Mouse (Mus musculus): ENCODE data around the gene Mapk13. TPM values are rescaled to one million over a fixed set of nuclear protein-coding genes. Genes with fewer than 3 reads are reported as not detected.

The Mapk13 gene
- polyA plus RNA-seq, 1 experiment from 2014 or later: 135 TPM

DNA sequence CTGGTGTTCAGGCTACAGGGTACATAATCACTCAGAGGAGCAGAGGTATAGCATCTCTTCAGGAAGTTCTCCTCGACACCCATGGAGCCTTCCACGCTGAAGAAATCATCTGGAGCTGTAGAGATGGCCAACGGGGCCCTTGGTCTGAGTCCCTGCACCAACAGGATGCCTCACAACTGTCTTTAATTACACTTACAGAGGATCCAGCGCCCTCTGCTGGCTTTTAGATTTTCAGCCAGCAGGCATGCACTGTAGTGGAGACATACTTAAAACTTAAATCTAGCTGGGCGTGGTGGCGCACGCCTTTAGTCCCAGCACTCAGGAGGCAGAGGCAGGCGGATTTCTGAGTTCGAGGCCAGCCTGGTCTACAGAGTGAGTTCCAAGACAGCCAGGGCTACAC lies 25.2 kb upstream of the Mapk13 start:
- Histone ChIP-seq H3K9ac (ENCODE audit: low read length) (no peak overlapping the region), H3K4me2 (ENCODE audit: low read length) (no peak overlapping the region), H3K27me3 (replicated peaks; ENCODE audit: control insufficient read depth, insufficient read depth, low read length) (no peaks in the 10 kb centered on the region), H3K9me3 (ENCODE audit: control insufficient read depth, low read length) (no peaks in the 10 kb centered on the region), H3K4me3 (ENCODE audit: low read depth, low read length) (no peak overlapping the region), H3K27ac (ENCODE audit: low read depth) (no peak overlapping the region), H3K36me3 (ENCODE audit: control insufficient read depth, insufficient read depth, low read length) (peaks cover 94% of the 10 kb centered on the region), H3K4me1 (replicated peaks; ENCODE audit: control insufficient read depth, insufficient read depth, low read length) (no peaks in the 10 kb centered on the region)
- 94% methylated on average over 9 of the region's 9 CpGs for WGBS
- DNase-seq (ENCODE audit: low spot score) (no peak), ATAC-seq (replicated peaks; ENCODE audit: low FRiP score, low TSS enrichment, low read depth) (no peak)

- DNase-seq (ENCODE audit: low spot score) (no peak), ATAC-seq (replicated peaks; ENCODE audit: low FRiP score, low TSS enrichment, low read depth) (0 out of 2 replicates have a peak, but pooled peaks have one; percentile 12)
- no peaks in the 10 kb centered on the region for H3K4me1 ChIP-seq (replicated peaks; ENCODE audit: control insufficient read depth, insufficient read depth, low read length)
- no peak overlapping the region for H3K27ac ChIP-seq (ENCODE audit: low read depth)
- H3K4me3 ChIP-seq (ENCODE audit: low read depth, low read length): no peak overlapping the region
- H3K4me2 ChIP-seq (ENCODE audit: low read length): no peak overlapping the region
- no peak overlapping the region for H3K9ac ChIP-seq (ENCODE audit: low read length)
- H3K27me3 ChIP-seq (replicated peaks; ENCODE audit: control insufficient read depth, insufficient read depth, low read length): no peaks in the 10 kb centered on the region
- 65% methylated on average over 6 of the region's 6 CpGs for WGBS
- peaks cover 78% of the 10 kb centered on the region for H3K36me3 ChIP-seq (ENCODE audit: control insufficient read depth, insufficient read depth, low read length)
- no peaks in the 10 kb centered on the region for H3K9me3 ChIP-seq (ENCODE audit: control insufficient read depth, low read length)
Measured at GRCm38 (mm10) chr17:28745773-28746172, 23.3 kb upstream of the Mapk13 start.

GRCm38 (mm10) chr17:28748001-28748400 lies 21.1 kb upstream of the Mapk13 start:
- WGBS: 93% methylated on average over 4 of the region's 4 CpGs
- Histone ChIP-seq H3K4me3 (ENCODE audit: low read depth, low read length) (no peak overlapping the region), H3K9ac (ENCODE audit: low read length) (no peak overlapping the region), H3K27ac (ENCODE audit: low read depth) (no peak overlapping the region), H3K27me3 (replicated peaks; ENCODE audit: control insufficient read depth, insufficient read depth, low read length) (no peaks in the 10 kb centered on the region), H3K36me3 (ENCODE audit: control insufficient read depth, insufficient read depth, low read length) (peaks cover 58% of the 10 kb centered on the region), H3K4me2 (ENCODE audit: low read length) (no peak overlapping the region), H3K9me3 (ENCODE audit: control insufficient read depth, low read length) (no peaks in the 10 kb centered on the region), H3K4me1 (replicated peaks; ENCODE audit: control insufficient read depth, insufficient read depth, low read length) (no peaks in the 10 kb centered on the region)
- DNase-seq (ENCODE audit: low spot score): no peak
- no peak for ATAC-seq (replicated peaks; ENCODE audit: low FRiP score, low TSS enrichment, low read depth)

GRCm38 (mm10) chr17:28750580-28750979 lies 18.5 kb upstream of the Mapk13 start:
- no peak overlapping the region for H3K4me3 ChIP-seq (ENCODE audit: low read depth, low read length)
- no peak overlapping the region for H3K9ac ChIP-seq (ENCODE audit: low read length)
- H3K27ac ChIP-seq (ENCODE audit: low read depth): no peak overlapping the region
- H3K4me2 ChIP-seq (ENCODE audit: low read length): no peak overlapping the region
- no peaks in the 10 kb centered on the region for H3K4me1 ChIP-seq (replicated peaks; ENCODE audit: control insufficient read depth, insufficient read depth, low read length)
- peaks cover 32% of the 10 kb centered on the region for H3K36me3 ChIP-seq (ENCODE audit: control insufficient read depth, insufficient read depth, low read length)
- DNase-seq (ENCODE audit: low spot score): no peak
- WGBS: 83% methylated on average over 6 of the region's 6 CpGs
- no peaks in the 10 kb centered on the region for H3K27me3 ChIP-seq (replicated peaks; ENCODE audit: control insufficient read depth, insufficient read depth, low read length)
- H3K9me3 ChIP-seq (ENCODE audit: control insufficient read depth, low read length): no peaks in the 10 kb centered on the region
- ATAC-seq (replicated peaks; ENCODE audit: low FRiP score, low TSS enrichment, low read depth): no peak

DNA sequence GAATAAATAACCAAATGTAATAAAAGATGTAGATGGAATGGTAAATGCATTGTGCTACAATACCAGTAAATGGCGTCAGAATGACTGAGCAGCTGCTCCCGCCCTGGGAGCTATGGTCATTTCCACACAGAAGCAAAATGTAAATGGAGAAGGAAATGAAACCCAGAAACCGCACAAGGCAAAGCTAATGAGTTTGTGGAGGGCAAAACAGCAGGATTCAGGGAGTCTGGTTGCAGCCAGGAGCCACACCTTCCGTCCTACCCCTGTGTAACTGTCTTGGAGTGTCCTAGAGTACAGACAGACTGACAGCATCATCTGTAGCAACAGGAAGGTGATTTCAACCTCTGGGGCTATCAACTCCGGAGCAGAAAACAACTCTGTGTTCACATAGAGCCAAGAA lies 12.7 kb upstream of the Mapk13 start:
- no peak for ATAC-seq (replicated peaks; ENCODE audit: low FRiP score, low TSS enrichment, low read depth)
- H3K27me3 ChIP-seq (replicated peaks; ENCODE audit: control insufficient read depth, insufficient read depth, low read length): no peaks in the 10 kb centered on the region
- WGBS: 65% methylated on average over 5 of the region's 5 CpGs
- no peak overlapping the region for H3K4me2 ChIP-seq (ENCODE audit: low read length)
- H3K4me3 ChIP-seq (ENCODE audit: low read depth, low read length): no peak overlapping the region
- no peak for DNase-seq (ENCODE audit: low spot score)
- H3K4me1 ChIP-seq (replicated peaks; ENCODE audit: control insufficient read depth, insufficient read depth, low read length): no peaks in the 10 kb centered on the region
- no peak overlapping the region for H3K27ac ChIP-seq (ENCODE audit: low read depth)
- H3K36me3 ChIP-seq (ENCODE audit: control insufficient read depth, insufficient read depth, low read length): no peaks in the 10 kb centered on the region
- H3K9me3 ChIP-seq (ENCODE audit: control insufficient read depth, low read length): no peaks in the 10 kb centered on the region
- H3K9ac ChIP-seq (ENCODE audit: low read length): no peak overlapping the region

GRCm38 (mm10) chr17:28757470-28757869 lies 11.6 kb upstream of the Mapk13 start:
- ATAC-seq (replicated peaks; ENCODE audit: low FRiP score, low TSS enrichment, low read depth): no peak
- 74% methylated on average over 2 of the region's 2 CpGs for WGBS
- no peak for DNase-seq (ENCODE audit: low spot score)
- Histone ChIP-seq H3K9me3 (ENCODE audit: control insufficient read depth, low read length) (no peaks in the 10 kb centered on the region), H3K4me2 (ENCODE audit: low read length) (no peak overlapping the region), H3K4me3 (ENCODE audit: low read depth, low read length) (no peak overlapping the region), H3K4me1 (replicated peaks; ENCODE audit: control insufficient read depth, insufficient read depth, low read length) (no peaks in the 10 kb centered on the region), H3K27ac (ENCODE audit: low read depth) (no peak overlapping the region), H3K36me3 (ENCODE audit: control insufficient read depth, insufficient read depth, low read length) (no peaks in the 10 kb centered on the region), H3K27me3 (replicated peaks; ENCODE audit: control insufficient read depth, insufficient read depth, low read length) (no peaks in the 10 kb centered on the region), H3K9ac (ENCODE audit: low read length) (no peak overlapping the region)

GRCm38 (mm10) chr17:28760736-28761312 lies 8.3 kb upstream of the Mapk13 start:
- Histone ChIP-seq H3K36me3 (ENCODE audit: control insufficient read depth, insufficient read depth, low read length) (no peaks in the 10 kb centered on the region), H3K4me3 (ENCODE audit: low read depth, low read length) (no peak overlapping the region), H3K4me2 (ENCODE audit: low read length) (no peak overlapping the region), H3K4me1 (replicated peaks; ENCODE audit: control insufficient read depth, insufficient read depth, low read length) (no peaks in the 10 kb centered on the region), H3K9ac (ENCODE audit: low read length) (no peak overlapping the region), H3K27me3 (replicated peaks; ENCODE audit: control insufficient read depth, insufficient read depth, low read length) (no peaks in the 10 kb centered on the region), H3K27ac (ENCODE audit: low read depth) (no peak overlapping the region), H3K9me3 (ENCODE audit: control insufficient read depth, low read length) (no peaks in the 10 kb centered on the region)
- 60% methylated on average over 8 of the region's 8 CpGs for WGBS
- no peak for DNase-seq (ENCODE audit: low spot score)
- no peak for ATAC-seq (replicated peaks; ENCODE audit: low FRiP score, low TSS enrichment, low read depth)

DNA sequence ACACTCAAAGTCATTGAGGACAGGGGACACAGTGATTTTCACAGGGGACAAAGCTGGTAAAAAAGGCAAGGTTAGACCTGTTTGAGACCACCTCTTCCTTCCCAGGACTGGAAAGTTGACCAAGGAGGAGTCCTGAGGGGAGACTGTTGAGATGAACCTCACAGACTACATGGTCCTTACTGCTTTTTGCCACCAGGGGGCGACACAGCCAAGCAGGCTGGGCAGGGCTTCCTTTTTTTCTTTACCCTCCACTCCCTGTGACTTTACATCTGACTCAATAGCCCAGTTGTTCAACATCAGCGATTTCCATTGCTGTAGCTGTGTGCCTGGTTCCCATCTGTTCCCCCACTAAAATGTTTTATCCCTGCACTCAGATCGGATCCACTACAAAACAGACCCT lies 7.2 kb upstream of the Mapk13 start:
- ATAC-seq (replicated peaks; ENCODE audit: low FRiP score, low TSS enrichment, low read depth): peak; percentile 54
- WGBS: 18% methylated on average over 3 of the region's 3 CpGs
- no peak overlapping the region for H3K4me3 ChIP-seq (ENCODE audit: low read depth, low read length)

DNA sequence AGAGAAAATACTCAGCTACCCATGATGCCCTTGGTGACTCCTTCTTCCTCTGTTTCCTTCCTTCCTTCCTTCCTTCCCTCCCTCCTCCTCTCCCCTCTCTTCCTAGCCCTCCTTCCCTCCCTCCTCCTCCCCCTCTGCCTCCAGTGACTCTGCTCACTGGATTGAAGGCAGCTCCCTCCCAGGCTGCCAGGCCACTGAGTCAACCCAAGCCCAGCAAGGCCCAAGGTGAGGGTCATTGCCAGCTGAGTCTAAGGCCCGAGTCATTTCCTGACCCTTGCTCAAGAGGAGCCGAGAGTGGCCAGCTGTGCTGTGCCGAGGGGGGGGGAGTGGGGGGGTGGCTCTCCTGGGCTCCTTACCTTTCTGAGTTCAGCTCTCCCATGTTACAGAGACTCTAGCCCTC lies 2.9 kb upstream of the Mapk13 start:
- H3K4me2 ChIP-seq (ENCODE audit: low read length): no peak overlapping the region
- WGBS: 79% methylated on average over 3 of the region's 3 CpGs

More for the DNA sequence above, 7.2 kb upstream of the Mapk13 start:
- Histone ChIP-seq H3K9me3 (ENCODE audit: control insufficient read depth, low read length) (no peaks in the 10 kb centered on the region), H3K27ac (ENCODE audit: low read depth) (no peak overlapping the region), H3K36me3 (ENCODE audit: control insufficient read depth, insufficient read depth, low read length) (no peaks in the 10 kb centered on the region), H3K4me1 (replicated peaks; ENCODE audit: control insufficient read depth, insufficient read depth, low read length) (no peaks in the 10 kb centered on the region), H3K4me2 (ENCODE audit: low read length) (no peak overlapping the region), H3K9ac (ENCODE audit: low read length) (no peak overlapping the region), H3K27me3 (replicated peaks; ENCODE audit: control insufficient read depth, insufficient read depth, low read length) (no peaks in the 10 kb centered on the region)
- DNase-seq (ENCODE audit: low spot score): peak; percentile 85

More for the DNA sequence above, 2.9 kb upstream of the Mapk13 start:
- Histone ChIP-seq H3K36me3 (ENCODE audit: control insufficient read depth, insufficient read depth, low read length) (no peaks in the 10 kb centered on the region), H3K4me1 (replicated peaks; ENCODE audit: control insufficient read depth, insufficient read depth, low read length) (peaks cover 11% of the 10 kb centered on the region), H3K4me3 (ENCODE audit: low read depth, low read length) (no peak overlapping the region), H3K27ac (ENCODE audit: low read depth) (no peak overlapping the region), H3K9ac (ENCODE audit: low read length) (no peak overlapping the region), H3K27me3 (replicated peaks; ENCODE audit: control insufficient read depth, insufficient read depth, low read length) (no peaks in the 10 kb centered on the region), H3K9me3 (ENCODE audit: control insufficient read depth, low read length) (no peaks in the 10 kb centered on the region)
- ATAC-seq (replicated peaks; ENCODE audit: low FRiP score, low TSS enrichment, low read depth) (no peak), DNase-seq (ENCODE audit: low spot score) (no peak)

All from intestine, embryonic 14.5 days (tissue).